Mouse (Mus musculus) kidney, adult 2 months (tissue): Measurements from ENCODE around the gene Tm9sf4. TPM values are rescaled to one million over a fixed set of nuclear protein-coding genes. Genes with fewer than 3 reads are reported as not detected.

ENCODE experiments used
- DNase-seq: peaks from one replicate; pipeline ENCODE4 v3.0.0; 2021
- H3K27ac ChIP-seq: fragments of 200-500 bp; 2 replicates; pipeline ENCODE4 v1.5.1; 2012; ENCODE audit warnings: low read depth, low read length, control low read depth, inconsistent platforms; ENCODE audit not compliant: insufficient read depth
- H3K27me3 ChIP-seq: fragments of 200-500 bp; replicated peaks from 2 replicates; pipeline ENCODE4 v1.6.1; 2012; ENCODE audit warnings: mild to moderate bottlenecking, moderate library complexity, low read length, inconsistent platforms; ENCODE audit not compliant: control insufficient read depth, insufficient read depth
- H3K36me3 ChIP-seq: fragments of 200-500 bp; 2 replicates; pipeline ENCODE4 v1.6.1; 2012; ENCODE audit warnings: mild to moderate bottlenecking, moderate library complexity, low read length, inconsistent platforms; ENCODE audit not compliant: control insufficient read depth, insufficient read depth
- H3K4me1 ChIP-seq: fragments of 200-500 bp; 2 replicates; pipeline ENCODE4 v1.6.1; 2011; ENCODE audit warnings: low read length; ENCODE audit not compliant: control insufficient read depth, insufficient read depth
- H3K4me3 ChIP-seq: fragments of 200-500 bp; 2 replicates; pipeline ENCODE4 v1.5.1; 2011; ENCODE audit warnings: mild to moderate bottlenecking, low read depth, low read length, control low read depth; ENCODE audit not compliant: insufficient read depth
- CTCF ChIP-seq: fragments of 200-500 bp; conservative IDR thresholded peaks from 2 replicates; pipeline ENCODE4 v1.5.1; 2011; ENCODE audit warnings: low read depth, mild to moderate bottlenecking, control low read depth, low read length, moderate library complexity, mixed read lengths; ENCODE audit not compliant: insufficient read depth, insufficient read length
- POLR2A ChIP-seq: fragments of 200-500 bp; IDR thresholded peaks from one replicate; pipeline ENCODE4 v1.6.1; 2011; ENCODE audit warnings: low read depth, low read length, control low read depth
- WGBS: fragments of 180-500 bp; shearing (Covaris S2); methylation state at CpG from one replicate; pipeline ENCODE4 v1.1.7; 2018; 5-methylcytosine and 5-hydroxymethylcytosine counted together
- polyA plus RNA-seq: library from polyadenylated mRNA; depleted of rRNA; stranded (reverse); fragments of >200 nt; gene quantifications from 2 replicates; pipeline ENCODE4 v1.2.3, GENCODE M21; 2012; rRNA removed

The Tm9sf4 gene
- polyA plus RNA-seq, 1 experiment = 46.0 TPM

- WGBS = 85% methylated on average over 2 of the region's 2 CpGs
- no peak for DNase-seq
- H3K36me3 ChIP-seq = no peaks in the 10 kb centered on the region
- no peak overlapping the region for H3K4me3 ChIP-seq
- no peaks in the 10 kb centered on the region for H3K27me3 ChIP-seq
- H3K27ac ChIP-seq = no peak overlapping the region
- no peak for TF ChIP-seq POLR2A
- no peak for TF ChIP-seq CTCF
- H3K4me1 ChIP-seq = no peaks in the 10 kb centered on the region
These were observed 95.5 kb downstream of the Tm9sf4 start for GRCm38 (mm10) chr2:153256604-153257003.

GRCm38 (mm10) chr2:153259030-153259863 lies 98.1 kb downstream of the Tm9sf4 start:
- DNase-seq = no peak
- H3K4me3 ChIP-seq = no peak overlapping the region
- WGBS = 74% methylated on average over 12 of the region's 12 CpGs
- no peak for TF ChIP-seq POLR2A
- TF ChIP-seq CTCF = no peak
- H3K27ac ChIP-seq = no peak overlapping the region
- H3K27me3 ChIP-seq = no peaks in the 10 kb centered on the region
- no peaks in the 10 kb centered on the region for H3K4me1 ChIP-seq
- no peaks in the 10 kb centered on the region for H3K36me3 ChIP-seq

Other genes starting within 250 kb of the Tm9sf4 start
- 0.07 and 1.1 TPM in 2 replicates for gene Mylk2, start 250.0 kb upstream of the Tm9sf4 start, polyA plus RNA-seq
- 6.4 and 7.3 TPM in 2 replicates for gene Foxs1, start 228.1 kb upstream of the Tm9sf4 start, polyA plus RNA-seq
- 12.3 and 20.6 TPM in 2 replicates for gene Dusp15, start 209.6 kb upstream of the Tm9sf4 start, polyA plus RNA-seq
- gene Ttll9, start 198.8 kb upstream of the Tm9sf4 start, polyA plus RNA-seq = 0.46 and 1.0 TPM in 2 replicates
- gene Pdrg1, start 145.9 kb upstream of the Tm9sf4 start, polyA plus RNA-seq = 55.7 and 68.4 TPM in 2 replicates
- gene Xkr7, start 129.5 kb upstream of the Tm9sf4 start, polyA plus RNA-seq = not detected in 2 replicates
- gene Ccm2l, start 95.3 kb upstream of the Tm9sf4 start, polyA plus RNA-seq = 23.0 and 25.1 TPM in 2 replicates
- 2.9 and 4.4 TPM in 2 replicates for gene Hck, start 52.8 kb upstream of the Tm9sf4 start, polyA plus RNA-seq
- 2.2 and 2.3 TPM in 2 replicates for gene Tspyl3, start 64.1 kb downstream of the Tm9sf4 start, polyA plus RNA-seq
- 4.3 and 4.4 TPM in 2 replicates for gene Plagl2, start 80.1 kb downstream of the Tm9sf4 start, polyA plus RNA-seq
- 17.5 and 19.9 TPM in 2 replicates for gene Pofut1, start 80.2 kb downstream of the Tm9sf4 start, polyA plus RNA-seq
- 10.1 and 10.9 TPM in 2 replicates for gene Kif3b, start 130.1 kb downstream of the Tm9sf4 start, polyA plus RNA-seq
- 9.1 and 10.0 TPM in 2 replicates for gene Asxl1, start 184.5 kb downstream of the Tm9sf4 start, polyA plus RNA-seq